Mouse (Mus musculus) G1E (cell line): Measurements from ENCODE around the gene Pepd. TPM values are rescaled to one million over a fixed set of nuclear protein-coding genes. Genes with fewer than 3 reads are reported as not detected.

Experiments used
- ATAC-seq: 2 replicates; pipeline ENCODE4 v1.8.0; 2016; ENCODE audit warnings: mild to moderate bottlenecking; ENCODE audit not compliant: insufficient number of reproducible peaks, poor library complexity, low FRiP score, severe bottlenecking; ENCODE audit errors: extremely low read depth
- DNase-seq: peaks from one replicate; pipeline ENCODE4 v3.0.0; 2012; ENCODE audit warnings: low spot score
- H3K27me3 ChIP-seq: 2 replicates; pipeline ENCODE4 v1.6.1; 2012; ENCODE audit warnings: mild to moderate bottlenecking, low read length, inconsistent platforms; ENCODE audit not compliant: insufficient read depth
- H3K36me3 ChIP-seq: replicated peaks from 2 replicates; pipeline ENCODE3; 2012; ENCODE audit warnings: mild to moderate bottlenecking, inconsistent platforms
- H3K4me1 ChIP-seq: 2 replicates; pipeline ENCODE4 v1.6.1; 2012; ENCODE audit warnings: low read depth, low read length, inconsistent platforms, mixed read lengths; ENCODE audit not compliant: insufficient read depth
- H3K4me3 ChIP-seq: 2 replicates; pipeline ENCODE4 v1.5.1; 2012; ENCODE audit warnings: low read depth, mild to moderate bottlenecking, inconsistent platforms, low read length, moderate library complexity, mixed read lengths
- H3K9me3 ChIP-seq: replicated peaks from 2 replicates; pipeline ENCODE4 v1.6.1; 2012; ENCODE audit warnings: inconsistent platforms
- CTCF ChIP-seq: IDR thresholded peaks from 2 replicates; pipeline ENCODE4 v1.5.1; 2012; ENCODE audit warnings: low read depth, low read length, inconsistent platforms, mixed read lengths
- GATA1 ChIP-seq: IDR thresholded peaks from 2 replicates; pipeline ENCODE4 v1.6.1; 2012; ENCODE audit warnings: borderline replicate concordance, low read length, inconsistent platforms, mixed read lengths
- GATA2 ChIP-seq: IDR thresholded peaks from 2 replicates; pipeline ENCODE4 v1.6.1; 2012; ENCODE audit warnings: low read depth, low read length, inconsistent platforms, borderline replicate concordance
- POLR2AphosphoS5 ChIP-seq: IDR thresholded peaks from 2 replicates; pipeline ENCODE4 v1.6.1; 2012; ENCODE audit warnings: low read depth, low read length, inconsistent platforms; ENCODE audit not compliant: insufficient replicate concordance
- TAL1 ChIP-seq: conservative IDR thresholded peaks from 2 replicates; pipeline ENCODE4 v1.6.1; 2012; ENCODE audit warnings: low read depth, low read length, inconsistent platforms, mixed read lengths
- polyA plus RNA-seq: library from polyadenylated mRNA; stranded (reverse); fragments of >175 nt; gene quantifications from 2 replicates; pipeline ENCODE4 v1.2.3, GENCODE M21; 2012
- total RNA-seq, 2 experiments: library from RNA; stranded (forward) in 1 of 2; stranded (reverse) in 1 of 2; fragments of 200-1000 nt in 1 of 2; fragments of >200 nt in 1 of 2; fragmentation: Nextera tagmentation in 1 of 2; gene quantifications; 2 replicates each; pipeline ENCODE4 v1.2.3; 2014 to 2017

The Pepd gene
- total and polyA plus RNA-seq, 3 experiments: 11.1 to 51.0 (median 12.7) TPM

GRCm38 (mm10) chr7:35006661-35007060 lies 94.5 kb downstream of the Pepd start:
- no peak for ATAC-seq
- H3K4me1 ChIP-seq: no peaks in the 10 kb centered on the region
- H3K27me3 ChIP-seq: no peaks in the 10 kb centered on the region
- TF ChIP-seq TAL1 (no peak), POLR2AphosphoS5 (no peak), GATA1 (no peak), CTCF (no peak), GATA2 (no peak)
- DNase-seq: no peak
- H3K4me3 ChIP-seq: no peak overlapping the region
- no peaks in the 10 kb centered on the region for H3K9me3 ChIP-seq
- H3K36me3 ChIP-seq: peaks cover 14% of the 10 kb centered on the region

- ATAC-seq: no peak
- H3K4me1 ChIP-seq: no peaks in the 10 kb centered on the region
- H3K9me3 ChIP-seq: no peaks in the 10 kb centered on the region
- DNase-seq: no peak
- no peak overlapping the region for H3K4me3 ChIP-seq
- TF ChIP-seq GATA2 (no peak), POLR2AphosphoS5 (no peak), GATA1 (no peak), CTCF (no peak)
- H3K27me3 ChIP-seq: no peaks in the 10 kb centered on the region
- H3K36me3 ChIP-seq: peaks cover 20% of the 10 kb centered on the region
Observed at GRCm38 (mm10) chr7:35013228-35013627, 101.0 kb downstream of the Pepd start.

- peaks cover 30% of the 10 kb centered on the region for H3K36me3 ChIP-seq
- H3K27me3 ChIP-seq: no peaks in the 10 kb centered on the region
- ATAC-seq (no peak), DNase-seq (no peak)
- H3K4me1 ChIP-seq: no peaks in the 10 kb centered on the region
- TF ChIP-seq TAL1 (no peak), GATA1 (no peak), CTCF (no peak), POLR2AphosphoS5 (no peak), GATA2 (no peak)
- H3K4me3 ChIP-seq: no peak overlapping the region
- no peaks in the 10 kb centered on the region for H3K9me3 ChIP-seq
Observed at GRCm38 (mm10) chr7:35015252-35015651, 103.1 kb downstream of the Pepd start.

GRCm38 (mm10) chr7:35021365-35021764 lies 109.2 kb downstream of the Pepd start:
- H3K4me1 ChIP-seq: no peaks in the 10 kb centered on the region
- no peaks in the 10 kb centered on the region for H3K27me3 ChIP-seq
- ATAC-seq (no peak), DNase-seq (no peak)
- TF ChIP-seq POLR2AphosphoS5 (no peak), TAL1 (no peak), CTCF (no peak), GATA1 (no peak), GATA2 (no peak)
- H3K4me3 ChIP-seq: no peak overlapping the region
- H3K9me3 ChIP-seq: no peaks in the 10 kb centered on the region
- peaks cover 74% of the 10 kb centered on the region for H3K36me3 ChIP-seq

- no peak overlapping the region for H3K4me3 ChIP-seq
- H3K27me3 ChIP-seq: no peaks in the 10 kb centered on the region
- H3K9me3 ChIP-seq: no peaks in the 10 kb centered on the region
- DNase-seq: no peak
- H3K4me1 ChIP-seq: peaks cover 8% of the 10 kb centered on the region
- ATAC-seq: no peak
- TF ChIP-seq TAL1 (no peak), GATA1 (no peak), CTCF (no peak), GATA2 (no peak), POLR2AphosphoS5 (no peak)
- peaks cover 78% of the 10 kb centered on the region for H3K36me3 ChIP-seq
Observed at GRCm38 (mm10) chr7:35023251-35023650, 111.1 kb downstream of the Pepd start.

- Histone ChIP-seq H3K36me3 (peaks cover 79% of the 10 kb centered on the region), H3K4me3 (no peak overlapping the region), H3K27me3 (no peaks in the 10 kb centered on the region), H3K9me3 (no peaks in the 10 kb centered on the region), H3K4me1 (peaks cover 13% of the 10 kb centered on the region)
- TF ChIP-seq CTCF: no peak
- ATAC-seq (no peak), DNase-seq (no peak)
Observed at GRCm38 (mm10) chr7:35024426-35024825, 112.2 kb downstream of the Pepd start.
